Mouse (Mus musculus): ENCODE results near the gene Speg. TPM values are rescaled to one million over a fixed set of nuclear protein-coding genes. Genes with fewer than 3 reads are reported as not detected.

Speg gene
- polyA plus RNA-seq, 1 experiment from 2014 or later, result 14.5 TPM

- peak overlapping the region; percentile 43; the same call in 1 of the 2 replicates for H3K9ac ChIP-seq (replicated peaks)
- H3K27me3 ChIP-seq, result peaks cover 56% of the 10 kb centered on the region
- peak overlapping the region; percentile 58 for H3K4me2 ChIP-seq (replicated peaks)
- no peaks in the 10 kb centered on the region for H3K9me3 ChIP-seq
- peaks cover 91% of the 10 kb centered on the region for H3K4me1 ChIP-seq
- H3K4me3 ChIP-seq, result peak overlapping the region; percentile 22
- H3K36me3 ChIP-seq, result no peaks in the 10 kb centered on the region
- peak overlapping the region; percentile 92 for H3K27ac ChIP-seq (replicated peaks)
- ATAC-seq (ENCODE audit: low FRiP score, low read depth), result peak; percentile 28
- WGBS, result 2% methylated on average over 22 of the region's 22 CpGs
These were observed 70.9 kb downstream of the Speg start for GRCm38 (mm10) chr1:75445751-75446611.

- Histone ChIP-seq H3K27me3 (peaks cover 62% of the 10 kb centered on the region), H3K36me3 (no peaks in the 10 kb centered on the region), H3K4me2 (replicated peaks) (peak overlapping the region; percentile 58), H3K9ac (replicated peaks) (peak overlapping the region; percentile 43), H3K27ac (replicated peaks) (peak overlapping the region; percentile 92), H3K4me1 (peaks cover 98% of the 10 kb centered on the region), H3K4me3 (no peak overlapping the region), H3K9me3 (no peaks in the 10 kb centered on the region)
- WGBS, result 2% methylated on average over 20 of the region's 20 CpGs
- ATAC-seq (ENCODE audit: low FRiP score, low read depth), result 0 out of 2 replicates have a peak, but pooled peaks have one; percentile 9
These were observed 71.6 kb downstream of the Speg start for GRCm38 (mm10) chr1:75446656-75447055.

GRCm38 (mm10) chr1:75447265-75448051, 72.4 kb downstream of the Speg start:
- Histone ChIP-seq H3K36me3 (no peaks in the 10 kb centered on the region), H3K9ac (replicated peaks) (peak overlapping the region; percentile 43), H3K4me3 (peak overlapping the region; percentile 17; the same call in 1 of the 2 replicates), H3K27me3 (peaks cover 63% of the 10 kb centered on the region), H3K4me2 (replicated peaks) (peak overlapping the region; percentile 58), H3K9me3 (no peaks in the 10 kb centered on the region), H3K27ac (replicated peaks) (peak overlapping the region; percentile 92), H3K4me1 (peaks cover 95% of the 10 kb centered on the region)
- peak; percentile 13; the same call in 1 of the 2 replicates for ATAC-seq (ENCODE audit: low FRiP score, low read depth)
- 4% methylated on average over 10 of the region's 10 CpGs for WGBS

GRCm38 (mm10) chr1:75448052-75448431, 72.9 kb downstream of the Speg start:
- Histone ChIP-seq H3K36me3 (no peaks in the 10 kb centered on the region), H3K9ac (replicated peaks) (no peak overlapping the region), H3K27me3 (peaks cover 65% of the 10 kb centered on the region), H3K9me3 (no peaks in the 10 kb centered on the region), H3K27ac (replicated peaks) (peak overlapping the region; percentile 92), H3K4me2 (replicated peaks) (peak overlapping the region; percentile 58), H3K4me1 (peaks cover 94% of the 10 kb centered on the region), H3K4me3 (peak overlapping the region; percentile 17; the same call in 1 of the 2 replicates)
- ATAC-seq (ENCODE audit: low FRiP score, low read depth), result no peak
- WGBS, result under 1% methylated on average over 7 of the region's 7 CpGs

GRCm38 (mm10) chr1:75448937-75449336, 73.8 kb downstream of the Speg start:
- Histone ChIP-seq H3K9ac (replicated peaks) (peak overlapping the region; percentile 65), H3K27ac (replicated peaks) (peak overlapping the region; percentile 92), H3K27me3 (peaks cover 72% of the 10 kb centered on the region), H3K9me3 (no peaks in the 10 kb centered on the region), H3K4me2 (replicated peaks) (peak overlapping the region; percentile 58), H3K36me3 (no peaks in the 10 kb centered on the region), H3K4me1 (peaks cover 85% of the 10 kb centered on the region), H3K4me3 (peak overlapping the region; percentile 44; the same call in 1 of the 2 replicates)
- under 1% methylated on average over 13 of the region's 14 CpGs for WGBS
- no peak for ATAC-seq (ENCODE audit: low FRiP score, low read depth)

- Histone ChIP-seq H3K4me3 (peak overlapping the region; percentile 44), H3K9ac (replicated peaks) (peak overlapping the region; percentile 65), H3K4me1 (peaks cover 84% of the 10 kb centered on the region), H3K4me2 (replicated peaks) (peak overlapping the region; percentile 58), H3K36me3 (no peaks in the 10 kb centered on the region), H3K27ac (replicated peaks) (peak overlapping the region; percentile 92), H3K9me3 (no peaks in the 10 kb centered on the region), H3K27me3 (peaks cover 75% of the 10 kb centered on the region)
- no peak for ATAC-seq (ENCODE audit: low FRiP score, low read depth)
- 1% methylated on average over 8 of the region's 8 CpGs for WGBS
These were observed 74.5 kb downstream of the Speg start for GRCm38 (mm10) chr1:75449377-75450135.

GRCm38 (mm10) chr1:75450314-75451005, 75.4 kb downstream of the Speg start, which contains the start of gene Asic4:
Asic4 (plus strand) TSS chr1:75450436.
- 0 out of 2 replicates have a peak, but pooled peaks have one; percentile 10 for ATAC-seq (ENCODE audit: low FRiP score, low read depth)
- WGBS, result 2% methylated on average over 35 of the region's 35 CpGs
- H3K9ac ChIP-seq (replicated peaks), result peak within 1 kb of the TSS; percentile 65
- peaks cover 73% of the 10 kb centered on the region for H3K27me3 ChIP-seq
- peak within 1 kb of the TSS; percentile 92 for H3K27ac ChIP-seq (replicated peaks)
- peak within 1 kb of the TSS; percentile 44 for H3K4me3 ChIP-seq
- H3K36me3 ChIP-seq, result no peaks in the 10 kb centered on the region
- H3K4me1 ChIP-seq, result peaks cover 82% of the 10 kb centered on the region
- H3K9me3 ChIP-seq, result no peaks in the 10 kb centered on the region
- H3K4me2 ChIP-seq (replicated peaks), result peak within 1 kb of the TSS; percentile 58

GRCm38 (mm10) chr1:75451900-75452299, 76.8 kb downstream of the Speg start:
- Histone ChIP-seq H3K27ac (replicated peaks) (peak overlapping the region; percentile 92), H3K4me1 (peaks cover 82% of the 10 kb centered on the region), H3K36me3 (no peaks in the 10 kb centered on the region), H3K9me3 (no peaks in the 10 kb centered on the region), H3K4me3 (peak overlapping the region; percentile 44), H3K27me3 (peaks cover 76% of the 10 kb centered on the region), H3K9ac (replicated peaks) (peak overlapping the region; percentile 65), H3K4me2 (replicated peaks) (peak overlapping the region; percentile 58)
- no peak for ATAC-seq (ENCODE audit: low FRiP score, low read depth)
- 80% methylated on average over 5 of the region's 5 CpGs for WGBS

GRCm38 (mm10) chr1:75455433-75455832, 80.3 kb downstream of the Speg start:
- Histone ChIP-seq H3K4me3 (peak overlapping the region; percentile 9; the same call in 1 of the 2 replicates), H3K4me2 (replicated peaks) (peak overlapping the region; percentile 57)

GRCm38 (mm10) chr1:75455948-75456347, 80.9 kb downstream of the Speg start:
- 0 out of 2 replicates have a peak overlapping the region, but pooled peaks have one; percentile 31 for H3K9ac ChIP-seq (replicated peaks)
- WGBS, result 18% methylated on average over 5 of the region's 5 CpGs
- H3K4me1 ChIP-seq, result peaks cover 67% of the 10 kb centered on the region
- no peaks in the 10 kb centered on the region for H3K9me3 ChIP-seq
- peak overlapping the region; percentile 76 for H3K27ac ChIP-seq (replicated peaks)
- peak overlapping the region; percentile 9; the same call in 1 of the 2 replicates for H3K4me3 ChIP-seq
- peak overlapping the region; percentile 57 for H3K4me2 ChIP-seq (replicated peaks)
- no peaks in the 10 kb centered on the region for H3K36me3 ChIP-seq
- peak; percentile 29; the same call in 1 of the 2 replicates for ATAC-seq (ENCODE audit: low FRiP score, low read depth)
- H3K27me3 ChIP-seq, result peaks cover 59% of the 10 kb centered on the region

More at GRCm38 (mm10) chr1:75455433-75455832, 80.3 kb downstream of the Speg start:
- Histone ChIP-seq H3K27me3 (peaks cover 63% of the 10 kb centered on the region), H3K9ac (replicated peaks) (0 out of 2 replicates have a peak overlapping the region, but pooled peaks have one; percentile 31), H3K36me3 (no peaks in the 10 kb centered on the region), H3K27ac (replicated peaks) (peak overlapping the region; percentile 76), H3K9me3 (no peaks in the 10 kb centered on the region), H3K4me1 (peaks cover 72% of the 10 kb centered on the region)
- WGBS, result 72% methylated on average over 3 of the region's 3 CpGs
- no peak for ATAC-seq (ENCODE audit: low FRiP score, low read depth)

Data from midbrain, embryonic 12.5 days (tissue).